Mouse (Mus musculus) layer of hippocampus, postnatal 36 days (tissue): ENCODE data around the gene Grip1. TPM values are rescaled to one million over a fixed set of nuclear protein-coding genes. Genes with fewer than 3 reads are reported as not detected.

Source experiments
- total RNA-seq, 2 experiments: library from RNA; stranded (reverse); gene quantifications; 2 replicates each; pipeline ENCODE4 v1.2.3; 2021

The Grip1 gene
- total RNA-seq, 2 experiments from 2014 or later = 28.4 to 29.0 TPM

Other genes with a start within 250 kb of the Grip1 start
- 100 to 1,000 TPM; 142 to 147 TPM for gene Cand1, start 213.8 kb upstream of the Grip1 start, total RNA-seq